Mouse (Mus musculus) erythroblast, embryonic 14.5 days (primary cell): ENCODE results near the gene Sik3. TPM values are rescaled to one million over a fixed set of nuclear protein-coding genes. Genes with fewer than 3 reads are reported as not detected.

Experiments
- H3K27me3 ChIP-seq: 2 replicates; pipeline ENCODE4 v1.6.1; 2012; ENCODE audit warnings: inconsistent platforms; ENCODE audit not compliant: control insufficient read depth
- H3K36me3 ChIP-seq: 2 replicates; pipeline ENCODE4 v1.6.1; 2012; ENCODE audit warnings: mild to moderate bottlenecking, inconsistent platforms; ENCODE audit not compliant: control insufficient read depth
- H3K4me1 ChIP-seq: 2 replicates; pipeline ENCODE4 v1.6.1; 2012; ENCODE audit warnings: inconsistent platforms; ENCODE audit not compliant: control insufficient read depth
- H3K4me3 ChIP-seq: replicated peaks from 2 replicates; pipeline ENCODE3; 2012; ENCODE audit warnings: moderate library complexity, mild to moderate bottlenecking, inconsistent platforms
- H3K9me3 ChIP-seq: 2 replicates; pipeline ENCODE4 v1.6.1; 2012; ENCODE audit warnings: low read length, inconsistent platforms, mixed read lengths; ENCODE audit not compliant: control insufficient read depth
- GATA1 ChIP-seq: IDR thresholded peaks from 2 replicates; pipeline ENCODE4 v1.6.1; 2012; ENCODE audit warnings: low read length, inconsistent platforms, mixed read lengths
- TAL1 ChIP-seq: IDR thresholded peaks from 3 replicates; pipeline ENCODE4 v1.6.1; 2012; ENCODE audit warnings: low read length, inconsistent platforms, mixed read lengths
- polyA plus RNA-seq: library from polyadenylated mRNA; stranded (reverse); fragments of >175 nt; gene quantifications from 2 replicates; pipeline ENCODE4 v1.2.3, GENCODE M21; 2012

Gene Sik3
- polyA plus RNA-seq, 1 experiment = 0.13 TPM

- Histone ChIP-seq H3K27me3 (peaks cover 3% of the 10 kb centered on the region; the same call in 1 of the 2 replicates), H3K4me3 (peak overlapping the region; percentile 77), H3K9me3 (no peaks in the 10 kb centered on the region), H3K4me1 (peaks cover 47% of the 10 kb centered on the region), H3K36me3 (peaks cover 26% of the 10 kb centered on the region)
- TF ChIP-seq GATA1 (no peak), TAL1 (no peak)
Observed at GRCm38 (mm10) chr9:45985229-45985567, 27.4 kb upstream of the Sik3 start.

GRCm38 (mm10) chr9:45999009-45999408 lies 13.6 kb upstream of the Sik3 start:
- Histone ChIP-seq H3K27me3 (no peaks in the 10 kb centered on the region), H3K4me1 (no peaks in the 10 kb centered on the region), H3K9me3 (no peaks in the 10 kb centered on the region), H3K4me3 (no peak overlapping the region), H3K36me3 (no peaks in the 10 kb centered on the region)
- TF ChIP-seq TAL1 = no peak
- TF ChIP-seq GATA1 = no peak

GRCm38 (mm10) chr9:46003729-46004128 lies 8.9 kb upstream of the Sik3 start:
- Histone ChIP-seq H3K9me3 (no peaks in the 10 kb centered on the region), H3K4me3 (no peak overlapping the region), H3K36me3 (no peaks in the 10 kb centered on the region), H3K4me1 (no peaks in the 10 kb centered on the region), H3K27me3 (no peaks in the 10 kb centered on the region)
- no peak for TF ChIP-seq GATA1
- TF ChIP-seq TAL1 = no peak

- H3K36me3 ChIP-seq = no peaks in the 10 kb centered on the region
- TF ChIP-seq TAL1 = no peak
- TF ChIP-seq GATA1 = no peak
- no peaks in the 10 kb centered on the region; the same call in 1 of the 2 replicates for H3K4me1 ChIP-seq
Observed at GRCm38 (mm10) chr9:46004529-46004928, 8.1 kb upstream of the Sik3 start.

GRCm38 (mm10) chr9:46006224-46006623 lies 6.4 kb upstream of the Sik3 start:
- no peak overlapping the region for H3K4me3 ChIP-seq
- no peak for TF ChIP-seq TAL1
- TF ChIP-seq GATA1 = no peak
- no peaks in the 10 kb centered on the region for H3K36me3 ChIP-seq
- no peaks in the 10 kb centered on the region for H3K27me3 ChIP-seq
- H3K4me1 ChIP-seq = peaks cover 11% of the 10 kb centered on the region
- no peaks in the 10 kb centered on the region for H3K9me3 ChIP-seq

More at GRCm38 (mm10) chr9:46004529-46004928, 8.1 kb upstream of the Sik3 start:
- Histone ChIP-seq H3K9me3 (no peaks in the 10 kb centered on the region), H3K27me3 (no peaks in the 10 kb centered on the region), H3K4me3 (no peak overlapping the region)

GRCm38 (mm10) chr9:46008931-46009668 lies 3.5 kb upstream of the Sik3 start:
- H3K27me3 ChIP-seq = no peaks in the 10 kb centered on the region
- no peak for TF ChIP-seq TAL1
- no peak for TF ChIP-seq GATA1
- H3K4me3 ChIP-seq = no peak overlapping the region
- H3K9me3 ChIP-seq = no peaks in the 10 kb centered on the region
- H3K4me1 ChIP-seq = peaks cover 37% of the 10 kb centered on the region
- no peaks in the 10 kb centered on the region for H3K36me3 ChIP-seq

- no peak for TF ChIP-seq GATA1
- TF ChIP-seq TAL1 = no peak
- Histone ChIP-seq H3K4me1 (peaks cover 42% of the 10 kb centered on the region), H3K36me3 (no peaks in the 10 kb centered on the region), H3K9me3 (no peaks in the 10 kb centered on the region), H3K4me3 (no peak overlapping the region), H3K27me3 (no peaks in the 10 kb centered on the region)
Observed at GRCm38 (mm10) chr9:46009669-46009983, 3.0 kb upstream of the Sik3 start.

GRCm38 (mm10) chr9:46011094-46011970 lies 1.3 kb upstream of the Sik3 start:
- Histone ChIP-seq H3K27me3 (no peaks in the 10 kb centered on the region), H3K36me3 (no peaks in the 10 kb centered on the region), H3K4me3 (peak overlapping the region; percentile 92), H3K4me1 (peaks cover 53% of the 10 kb centered on the region), H3K9me3 (no peaks in the 10 kb centered on the region)
- TF ChIP-seq TAL1 = no peak
- no peak for TF ChIP-seq GATA1

- no peak for TF ChIP-seq GATA1
- no peak for TF ChIP-seq TAL1
- peaks cover 55% of the 10 kb centered on the region for H3K4me1 ChIP-seq
- no peaks in the 10 kb centered on the region for H3K9me3 ChIP-seq
- H3K36me3 ChIP-seq = peaks cover under 1% of the 10 kb centered on the region
- H3K4me3 ChIP-seq = peak overlapping the region; percentile 92
- no peaks in the 10 kb centered on the region for H3K27me3 ChIP-seq
Observed at GRCm38 (mm10) chr9:46013009-46013586, 478 bp downstream of the Sik3 start.
